Mouse (Mus musculus) bone marrow, adult 2 months (tissue): ENCODE measurements around the gene Camk2g. TPM values are rescaled to one million over a fixed set of nuclear protein-coding genes. Genes with fewer than 3 reads are reported as not detected.
A peak's percentile ranks its signal among the peaks of the same experiment; 100 is the strongest.

ENCODE experiments used
- H3K27ac ChIP-seq: fragments of 200-500 bp; 2 replicates; pipeline ENCODE4 v1.5.1; 2012; ENCODE audit warnings: low read depth, mild to moderate bottlenecking, control low read depth, inconsistent platforms, low read length; ENCODE audit not compliant: control insufficient read depth, poor library complexity, insufficient read depth
- H3K4me1 ChIP-seq: fragments of 200-500 bp; 2 replicates; pipeline ENCODE4 v1.6.1; 2011; ENCODE audit warnings: low read length; ENCODE audit not compliant: control insufficient read depth, insufficient read depth
- H3K4me3 ChIP-seq: fragments of 200-500 bp; replicated peaks from 2 replicates; pipeline ENCODE3; 2011; ENCODE audit warnings: mild to moderate bottlenecking, low read depth, low read length, control low read depth; ENCODE audit not compliant: control insufficient read depth
- CTCF ChIP-seq: fragments of 200-500 bp; IDR thresholded peaks from 2 replicates; pipeline ENCODE4 v1.5.1; 2011; ENCODE audit warnings: low read length, control low read depth; ENCODE audit not compliant: control insufficient read depth, insufficient read depth
- POLR2A ChIP-seq: fragments of 200-500 bp; IDR thresholded peaks from 2 replicates; pipeline ENCODE4 v1.6.1; 2011; ENCODE audit warnings: low read depth, mild to moderate bottlenecking, control low read depth, low read length, borderline replicate concordance; ENCODE audit not compliant: control insufficient read depth
- WGBS: fragments of 180-500 bp; shearing (Covaris S2); methylation state at CpG from one replicate; pipeline ENCODE4 v1.1.7; 2018; 5-methylcytosine and 5-hydroxymethylcytosine counted together
- polyA plus RNA-seq: library from polyadenylated mRNA; stranded (reverse); fragments of >200 nt; gene quantifications from 2 replicates; pipeline ENCODE4 v1.2.4, GENCODE M21; 2011; ENCODE audit warnings: low replicate concordance; ENCODE audit not compliant: missing spikeins, insufficient read depth, insufficient read length

The Camk2g gene
- polyA plus RNA-seq, 1 experiment, result 13.8 TPM

GRCm38 (mm10) chr14:20831915-20832314, 38.0 kb upstream of the Camk2g start:
- H3K27ac ChIP-seq, result no peak overlapping the region
- H3K4me1 ChIP-seq, result no peaks in the 10 kb centered on the region; the same call in 1 of the 2 replicates
- TF ChIP-seq POLR2A, result no peak
- TF ChIP-seq CTCF, result no peak
- 83% methylated on average over 1 of the region's 1 CpGs for WGBS
- H3K4me3 ChIP-seq, result no peak overlapping the region

GRCm38 (mm10) chr14:20831141-20831910, 37.4 kb upstream of the Camk2g start:
- Histone ChIP-seq H3K4me3 (no peak overlapping the region), H3K4me1 (no peaks in the 10 kb centered on the region; the same call in 1 of the 2 replicates), H3K27ac (no peak overlapping the region)
- WGBS, result 86% methylated on average over 9 of the region's 9 CpGs
- TF ChIP-seq POLR2A, result no peak
- TF ChIP-seq CTCF, result no peak

DNA sequence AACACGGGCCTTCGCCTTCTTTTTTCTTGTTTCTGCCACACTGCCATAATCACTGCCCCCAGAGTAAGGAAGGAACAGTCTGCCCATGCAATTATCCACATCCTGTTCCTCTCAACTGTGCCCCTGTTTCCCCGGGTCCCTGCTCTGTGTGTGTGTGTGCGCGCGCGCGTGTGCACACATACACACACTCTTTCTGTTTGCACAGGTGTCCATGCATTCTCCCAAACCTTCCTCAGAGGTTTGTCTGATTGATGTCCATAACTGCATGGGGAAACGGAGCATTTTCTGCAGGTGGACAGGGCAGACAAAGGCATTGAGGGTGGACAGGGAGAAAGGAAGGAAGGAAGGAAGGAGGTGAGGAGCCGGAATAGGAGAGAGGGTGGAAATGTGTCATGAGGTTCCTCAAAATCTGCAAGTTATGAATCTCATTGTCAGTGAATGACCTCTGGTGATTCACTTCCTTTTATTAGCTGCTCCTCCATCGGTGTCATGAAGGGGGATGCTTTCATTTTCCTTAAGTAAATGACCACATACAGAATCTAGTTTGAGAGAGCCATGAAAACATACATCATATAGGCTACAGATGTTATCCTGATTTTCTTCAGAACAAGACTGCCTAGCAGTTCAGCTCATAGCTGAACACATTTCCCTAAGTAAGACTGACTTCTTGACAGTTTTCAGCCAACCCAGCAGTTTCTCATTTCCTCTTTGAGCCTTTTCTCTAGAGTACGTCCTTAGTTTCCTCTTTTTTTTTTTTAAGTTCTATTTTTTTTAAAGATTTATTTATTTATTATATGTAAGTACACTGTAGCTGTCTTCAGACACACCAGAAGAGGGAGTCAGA, 35.9 kb upstream of the Camk2g start:
- Histone ChIP-seq H3K4me3 (peak overlapping the region; percentile 24), H3K4me1 (no peaks in the 10 kb centered on the region; the same call in 1 of the 2 replicates), H3K27ac (peak overlapping the region; percentile 59)
- 3% methylated on average over 12 of the region's 12 CpGs for WGBS
- TF ChIP-seq POLR2A (no peak), CTCF (no peak)

DNA sequence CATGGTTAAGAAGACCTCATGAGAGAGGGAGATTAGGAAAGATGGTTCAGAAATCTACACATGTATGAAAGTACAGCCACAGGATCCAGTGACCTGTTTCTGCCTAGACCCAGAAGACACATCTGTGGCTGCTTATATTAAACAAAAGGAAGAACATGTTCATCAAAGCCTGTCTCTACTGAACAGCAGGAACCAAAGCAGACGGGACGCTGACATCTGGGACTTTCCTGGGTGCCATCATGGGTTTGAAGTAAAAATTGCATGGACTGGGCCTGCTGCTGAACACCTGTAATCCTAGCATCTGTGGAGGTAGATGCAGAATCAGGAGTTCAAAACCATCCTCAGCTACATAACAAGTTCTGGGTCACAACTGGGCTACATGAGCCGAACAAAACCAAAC, 34.6 kb upstream of the Camk2g start:
- Histone ChIP-seq H3K4me3 (no peak overlapping the region), H3K4me1 (no peaks in the 10 kb centered on the region; the same call in 1 of the 2 replicates), H3K27ac (no peak overlapping the region)
- no peak for TF ChIP-seq POLR2A
- no peak for TF ChIP-seq CTCF
- WGBS, result 72% methylated on average over 3 of the region's 3 CpGs

DNA sequence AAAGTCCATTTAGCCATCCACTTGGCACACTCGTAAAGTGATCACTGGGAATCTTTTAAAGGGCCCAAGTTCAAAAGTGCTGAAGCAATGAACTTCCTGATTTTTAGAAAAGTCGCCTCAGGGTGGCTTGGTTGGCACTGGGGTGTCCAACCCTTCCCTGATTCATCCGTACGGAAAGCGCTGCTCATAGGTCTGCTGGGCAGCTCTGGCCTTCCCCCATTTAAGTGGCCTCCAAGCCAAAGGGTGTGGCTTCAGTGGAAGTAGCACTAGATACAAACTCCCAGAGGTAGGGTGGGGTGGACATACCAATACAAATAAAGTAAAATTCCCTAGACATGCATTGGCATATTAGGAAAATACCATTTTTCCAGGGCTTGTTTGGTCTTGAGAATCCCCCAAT, 33.6 kb upstream of the Camk2g start:
- no peak for TF ChIP-seq CTCF
- TF ChIP-seq POLR2A, result no peak
- Histone ChIP-seq H3K4me1 (no peaks in the 10 kb centered on the region; the same call in 1 of the 2 replicates), H3K27ac (no peak overlapping the region), H3K4me3 (no peak overlapping the region)
- WGBS, result 71% methylated on average over 5 of the region's 5 CpGs

- WGBS, result 81% methylated on average over 8 of the region's 8 CpGs
- TF ChIP-seq POLR2A, result no peak
- TF ChIP-seq CTCF, result no peak
- Histone ChIP-seq H3K4me3 (no peak overlapping the region), H3K4me1 (no peaks in the 10 kb centered on the region; the same call in 1 of the 2 replicates), H3K27ac (no peak overlapping the region)
Measured at GRCm38 (mm10) chr14:20827061-20827460, 33.2 kb upstream of the Camk2g start.

DNA sequence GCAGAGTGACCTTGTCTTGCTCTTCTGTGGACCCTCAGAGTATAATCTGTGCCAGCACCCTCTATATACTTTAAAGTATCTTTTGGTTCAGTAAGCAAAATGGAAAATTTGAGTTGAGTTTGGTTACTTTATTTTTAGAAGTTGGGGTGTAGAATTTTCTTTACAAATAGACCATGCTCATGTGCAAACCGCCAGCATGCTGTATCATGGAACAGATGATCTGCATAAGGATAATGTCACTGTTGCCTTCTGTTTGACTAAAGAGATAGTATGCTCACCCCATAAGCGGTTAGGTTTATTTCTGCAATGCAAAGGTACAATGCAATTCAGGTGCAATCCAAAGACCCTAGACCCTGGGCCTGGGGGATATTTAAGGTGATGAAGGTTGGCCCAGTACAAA, 31.6 kb upstream of the Camk2g start:
- 77% methylated on average over 2 of the region's 2 CpGs for WGBS
- Histone ChIP-seq H3K4me1 (no peaks in the 10 kb centered on the region; the same call in 1 of the 2 replicates), H3K4me3 (no peak overlapping the region), H3K27ac (no peak overlapping the region)
- no peak for TF ChIP-seq POLR2A
- TF ChIP-seq CTCF, result no peak

- no peak overlapping the region for H3K27ac ChIP-seq
- H3K4me1 ChIP-seq, result no peaks in the 10 kb centered on the region; the same call in 1 of the 2 replicates
- no peak for TF ChIP-seq POLR2A
- no peak overlapping the region for H3K4me3 ChIP-seq
- WGBS, result 61% methylated on average over 1 of the region's 1 CpGs
Measured at GRCm38 (mm10) chr14:20824517-20824916, 30.6 kb upstream of the Camk2g start.

- WGBS, result 81% methylated on average over 3 of the region's 3 CpGs
- no peak overlapping the region for H3K4me3 ChIP-seq
- TF ChIP-seq POLR2A (no peak), CTCF (no peak)
- H3K27ac ChIP-seq, result no peak overlapping the region
- no peaks in the 10 kb centered on the region; the same call in 1 of the 2 replicates for H3K4me1 ChIP-seq
Measured at GRCm38 (mm10) chr14:20815448-20815847, 21.6 kb upstream of the Camk2g start.
